Mouse (Mus musculus) stomach, postnatal 0 days (tissue): Measurements from ENCODE around the gene Strc.

Experiments used
- CTCF ChIP-seq: IDR thresholded peaks from 2 replicates; pipeline ENCODE4 v1.5.1; 2016; ENCODE audit warnings: antibody characterized with exemption, low read depth, mild to moderate bottlenecking, moderate library complexity
- EP300 ChIP-seq: optimal IDR thresholded peaks from 2 replicates; pipeline ENCODE3; 2016; ENCODE audit warnings: antibody characterized with exemption

- TF ChIP-seq CTCF: no peak
- no peak for TF ChIP-seq EP300
Observed at GRCm38 (mm10) chr2:121415591-121415990, 28.6 kb upstream of the Strc start.
